Mouse (Mus musculus) ovary, postnatal 36 days (tissue): Measurements from ENCODE around the gene Tmem200a.
"Not testable (repeated sequence)": the region's sequence is repeated elsewhere in the genome, so short reads cannot be mapped to it uniquely, and the experiment has no call there.

Source experiments
- DNase-seq: peaks from one replicate; pipeline ENCODE4 v3.0.0; 2022; ENCODE audit warnings: low spot score, mixed read lengths

Gene Tmem200a

DNA sequence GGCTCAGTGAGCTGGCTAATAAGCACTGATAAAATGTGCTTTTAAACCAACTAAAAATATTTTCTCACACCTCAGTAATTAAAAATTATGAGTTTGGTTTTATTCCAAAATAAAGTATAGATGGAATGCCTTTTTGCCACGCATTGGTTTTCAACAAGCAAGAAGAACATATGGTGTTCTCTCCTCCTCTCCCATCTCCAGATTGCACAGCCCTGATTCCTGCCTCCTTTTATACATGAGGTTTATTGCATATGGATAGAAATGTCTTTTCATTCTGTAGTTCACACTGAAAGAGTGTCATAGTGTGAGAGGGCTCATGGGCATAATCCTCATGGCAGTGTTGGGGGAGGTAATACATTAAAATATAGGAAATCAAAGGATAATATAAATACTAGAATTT is 96.2 kb downstream of the Tmem200a start:
- no peak for DNase-seq

DNA sequence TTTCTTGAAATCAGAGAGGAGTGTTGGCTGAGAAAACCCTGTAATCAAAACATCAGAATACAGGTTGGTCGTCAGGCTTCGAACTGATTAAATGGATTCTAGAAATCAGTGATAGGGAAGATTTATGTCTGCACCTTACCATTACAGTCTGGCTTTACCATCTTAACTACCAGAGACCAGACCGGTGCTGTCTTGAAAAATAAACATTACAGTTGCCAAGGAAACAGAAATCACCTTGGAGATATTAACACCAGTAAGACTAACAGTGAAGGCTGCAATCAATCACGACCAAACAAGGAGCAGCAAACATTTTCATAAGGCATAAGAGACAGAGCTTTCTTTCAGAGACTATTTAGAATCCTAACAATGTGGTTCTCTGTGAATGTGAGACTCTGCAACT is 116.0 kb downstream of the Tmem200a start:
- no peak for DNase-seq

DNA sequence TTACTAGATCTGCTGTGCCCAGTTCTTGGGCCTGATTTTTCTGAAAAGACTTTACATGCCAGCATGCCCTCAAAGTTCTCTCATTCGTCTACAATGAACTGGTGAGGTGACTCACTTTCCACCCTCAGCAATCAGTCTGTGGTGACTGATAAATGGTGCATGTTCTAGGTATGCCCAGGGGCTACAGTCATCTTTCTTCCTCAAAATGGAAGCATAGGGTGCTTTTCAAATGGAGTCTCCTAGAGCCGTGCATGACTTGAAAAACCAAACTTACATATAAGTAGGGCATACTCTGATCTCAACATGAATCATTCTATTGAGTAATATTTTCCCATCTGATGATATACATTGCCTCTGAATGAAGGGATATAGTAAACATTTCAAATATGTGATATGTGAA is 117.8 kb downstream of the Tmem200a start:
- DNase-seq = no peak

- no peak for DNase-seq
Observed at GRCm38 (mm10) chr10:25958762-25959753, 119.8 kb downstream of the Tmem200a start.

- no peak for DNase-seq
Observed at GRCm38 (mm10) chr10:25954641-25955228, 124.1 kb downstream of the Tmem200a start.

DNA sequence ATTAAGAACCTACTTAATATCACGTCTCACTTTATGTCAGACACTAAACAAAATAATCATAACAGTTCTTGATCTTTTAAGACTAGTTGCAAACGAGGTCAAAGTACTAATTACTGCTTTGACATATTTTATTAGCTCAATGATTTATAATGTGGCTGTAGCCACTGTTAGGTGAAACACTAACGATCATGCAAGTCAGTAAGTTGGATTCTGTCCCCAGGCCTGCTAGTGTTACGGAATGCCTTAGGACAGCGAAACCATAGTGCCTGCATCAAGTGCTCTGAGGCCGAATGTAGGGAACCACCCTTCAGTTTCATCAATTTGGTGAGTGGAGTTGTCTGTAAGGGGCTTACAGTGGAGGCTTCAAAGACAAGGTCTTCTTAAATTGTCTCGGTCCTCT is 126.0 kb downstream of the Tmem200a start:
- no peak for DNase-seq

DNA sequence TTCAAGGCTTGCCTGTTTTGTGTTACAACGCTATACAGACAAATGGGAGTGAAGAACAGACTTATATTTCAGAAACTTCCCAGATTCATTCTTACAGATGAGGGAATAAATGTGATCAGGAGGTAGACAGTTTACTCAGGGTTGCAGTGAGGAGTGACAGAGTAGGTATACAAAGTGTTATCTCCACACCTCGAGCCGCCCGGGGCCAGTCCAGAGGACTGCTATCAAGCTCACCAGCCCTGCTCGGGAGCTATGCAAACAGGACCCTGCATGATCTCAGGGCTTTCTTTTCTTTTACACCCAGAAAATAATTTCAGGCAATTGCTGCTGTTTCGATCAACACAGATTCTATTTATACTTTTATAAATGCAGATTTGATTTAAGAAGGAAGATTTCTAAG is 126.7 kb downstream of the Tmem200a start:
- DNase-seq = no peak

- DNase-seq = no peak
Observed at GRCm38 (mm10) chr10:25945866-25946265, 133.0 kb downstream of the Tmem200a start.

GRCm38 (mm10) chr10:25944641-25945040 is 134.2 kb downstream of the Tmem200a start:
- no peak for DNase-seq

GRCm38 (mm10) chr10:25931796-25932195 is 147.1 kb downstream of the Tmem200a start:
- DNase-seq = no peak

DNA sequence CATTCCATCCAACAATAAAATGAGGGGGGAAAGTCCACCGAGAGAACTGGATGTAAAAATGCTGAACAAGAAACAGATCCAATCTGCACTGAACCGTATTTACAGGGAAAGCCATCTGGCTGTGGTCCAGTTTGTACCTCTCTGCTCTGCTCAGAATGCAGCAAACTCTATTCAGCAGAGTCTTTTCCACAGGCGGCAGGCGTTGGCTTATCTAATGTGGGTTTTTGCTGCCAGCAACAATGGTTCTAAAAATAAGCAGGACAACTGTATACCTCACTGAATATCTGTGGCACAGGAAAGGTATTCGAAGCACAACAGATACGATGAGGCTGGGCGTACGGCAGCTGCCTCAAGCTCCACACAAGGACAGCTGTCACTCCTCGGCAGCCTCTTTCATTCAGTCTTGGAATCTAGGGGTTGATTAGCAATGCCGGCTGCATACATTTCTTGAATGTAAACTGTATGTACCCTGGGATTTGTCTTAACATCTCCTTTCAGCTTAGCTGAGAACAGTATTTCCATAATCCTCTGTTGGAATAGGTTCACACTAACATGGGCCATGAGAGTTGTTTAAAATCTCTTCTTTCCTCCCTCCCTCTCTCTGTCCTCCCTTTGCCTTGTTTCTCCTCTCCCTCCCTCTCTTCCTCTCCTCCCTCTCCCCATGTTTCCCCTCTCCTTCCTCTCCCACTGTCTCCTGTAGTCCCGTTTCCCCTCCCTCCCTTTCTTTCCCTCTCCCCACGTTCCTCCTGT is 149.3 kb downstream of the Tmem200a start:
- DNase-seq = no peak

GRCm38 (mm10) chr10:25928861-25929368 is 149.9 kb downstream of the Tmem200a start:
- no peak for DNase-seq

DNA sequence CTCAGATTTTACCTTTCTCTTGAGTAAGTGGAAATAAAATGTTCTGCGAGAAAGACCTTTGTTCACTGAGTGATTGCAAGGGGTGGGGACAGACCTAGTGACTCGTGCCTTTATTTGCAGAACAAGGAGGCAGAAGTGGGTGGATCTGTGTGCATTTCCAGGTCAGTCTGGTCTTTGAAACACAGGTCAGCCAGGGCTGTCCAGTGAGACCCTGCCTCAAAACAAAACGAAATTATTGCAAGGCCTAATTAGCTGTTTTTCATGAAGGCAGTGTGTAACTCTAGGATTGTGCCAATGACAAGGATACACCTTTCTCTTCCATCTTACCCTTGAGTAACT is 150.4 kb downstream of the Tmem200a start:
- no peak for DNase-seq

GRCm38 (mm10) chr10:25927553-25928447 is 151.1 kb downstream of the Tmem200a start:
- DNase-seq = no peak

DNA sequence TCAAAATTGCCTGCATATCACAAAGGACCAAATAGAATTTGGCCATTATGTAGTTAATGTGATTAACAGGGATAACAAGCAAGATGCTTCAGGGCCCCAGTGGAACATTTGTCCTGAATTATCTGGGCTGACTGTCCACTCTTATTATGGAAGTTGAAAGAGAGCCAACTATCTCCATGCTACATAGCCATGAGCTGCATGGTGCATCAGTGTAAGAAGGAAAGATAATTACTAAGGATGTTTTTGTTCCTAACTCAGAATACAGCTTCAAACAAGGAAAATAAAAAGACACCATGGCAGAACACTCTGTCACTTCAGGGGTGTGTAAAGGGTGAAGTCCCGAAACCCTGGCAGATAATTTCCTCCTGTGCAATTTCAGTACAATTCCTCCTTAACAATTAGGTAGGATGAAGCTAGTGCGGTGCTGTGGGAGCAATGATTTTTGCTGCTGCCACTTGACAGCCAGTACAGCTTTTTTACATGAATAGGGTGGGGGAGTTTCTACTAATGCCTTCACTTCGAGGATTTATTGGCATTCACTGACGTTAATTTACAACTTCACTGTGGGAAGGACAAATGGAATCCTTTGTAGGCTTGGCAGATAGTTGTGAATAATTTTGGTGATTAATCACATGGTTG is 158.1 kb downstream of the Tmem200a start:
- DNase-seq = no peak

GRCm38 (mm10) chr10:25918103-25918502 is 160.7 kb downstream of the Tmem200a start:
- no peak for DNase-seq

DNA sequence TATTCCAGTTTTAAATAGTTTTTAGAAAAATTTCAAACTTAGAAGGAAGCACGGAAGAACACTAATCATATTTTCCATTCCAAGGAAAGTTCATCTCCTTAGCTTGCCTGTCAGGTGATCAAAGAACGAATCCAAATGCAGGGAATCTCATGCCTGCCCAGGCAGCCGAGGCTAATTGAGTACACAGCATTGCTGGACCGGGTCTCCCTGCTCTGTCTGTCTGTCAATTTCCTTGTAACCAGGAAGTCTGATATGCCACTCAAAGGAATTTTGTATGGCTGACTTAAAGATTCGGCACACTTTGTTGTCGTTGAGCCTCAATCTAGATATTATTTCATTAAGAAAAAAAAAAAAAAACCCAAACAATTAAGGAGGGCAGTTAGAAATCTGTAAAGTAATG is 168.6 kb downstream of the Tmem200a start:
- no peak for DNase-seq

- no peak for DNase-seq
Observed at GRCm38 (mm10) chr10:25908027-25909012, 170.5 kb downstream of the Tmem200a start.

- not testable (repeated sequence) for DNase-seq
Observed at GRCm38 (mm10) chr10:25894126-25894525, 184.7 kb downstream of the Tmem200a start.

DNA sequence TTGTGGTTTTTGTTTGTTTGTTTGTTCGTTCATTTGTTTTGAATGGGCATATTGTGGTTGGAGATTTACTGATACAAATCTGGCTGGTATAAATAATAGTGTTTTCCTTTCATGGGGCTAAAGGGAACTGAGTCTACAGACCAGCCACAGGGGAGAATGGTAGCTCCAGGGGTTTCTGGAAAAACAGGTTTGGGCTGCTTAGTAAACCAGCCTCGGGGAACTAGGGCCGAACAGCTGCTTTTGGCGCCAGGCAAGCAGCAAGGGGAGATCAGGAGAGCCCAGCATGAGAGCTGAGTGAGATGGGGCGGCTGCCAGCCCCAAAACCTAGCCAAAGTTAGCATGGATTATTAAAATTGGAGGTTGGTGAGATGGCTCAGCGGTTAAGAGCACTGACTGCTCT is 191.6 kb downstream of the Tmem200a start:
- no peak for DNase-seq
